ENCODE assay signal across 17 mouse cellular contexts in genomic region chr1:50940131-50941039, GRCm38 (mm10). TPM values are rescaled to one million over a fixed set of nuclear protein-coding genes. Genes with fewer than 3 reads are reported as not detected.
DNase-seq lines count a peak whose midpoint lies in the region; ATAC-seq and TF ChIP-seq lines count a peak whose summit lies in the region.
"Had no signal": no experiment of that assay in that cellular context is flagged by ENCODE, and none has a peak within 500 bp of the region (broad histone marks: within the 10 kb centered on the region; RNA-seq: fewer than 3 reads in every experiment).

No protein-coding gene starts in this region.

- intact Hi-C loops in gastrocnemius, postnatal 14 days (cut with DNase I; ENCODE audit: low total_unique reads) = no loop called here

- WGBS in lung, postnatal 0 days = 74% methylated on average over 7 of the region's 7 CpGs
- WGBS in cerebellum, adult 2 months = 66% methylated on average over 7 of the region's 7 CpGs

- no peak overlapping the region for H3ac ChIP-seq in C2C12 (ENCODE audit: control insufficient read depth, insufficient read length, low read depth)

- H3K4me1 ChIP-seq in lung, postnatal 0 days (ENCODE audit: insufficient read depth, low read depth, low read length) = no peaks in the 10 kb centered on the region
- no peaks in the 10 kb centered on the region for H3K4me1 ChIP-seq in cerebellum, adult 2 months (ENCODE audit: control insufficient read depth, insufficient read depth, low read length)
- H3K4me1 ChIP-seq: intestine, embryonic 15.5 days had no signal

- H3K79me3 ChIP-seq in C2C12 (ENCODE audit: low read depth) = no peaks in the 10 kb centered on the region

- peak; percentile 6 for DNase-seq in lung, postnatal 0 days (ENCODE audit: low spot score)
- DNase-seq in lung, postnatal 4 days = no peak
- peak; percentile 84 for DNase-seq in brain, adult 2 months (ENCODE audit: low read depth, low spot score)
- DNase-seq in gastrocnemius, postnatal 14 days = peak; percentile 9
- no peak for DNase-seq in cerebellum, adult 2 months
- no peak for DNase-seq in urinary bladder, adult 2 months (ENCODE audit: low spot score)
- DNase-seq: adrenal gland, postnatal 36 days; cerebellum, adult 18-20 months; heart, postnatal 4 days; kidney, postnatal 14 days; layer of hippocampus, postnatal 36 days had no signal

- no peak for TF ChIP-seq CTCF in lung, postnatal 0 days (IDR thresholded peaks at IDR 0.05)
- TF ChIP-seq CTCF in C2C12 (IDR thresholded peaks at IDR 0.05; ENCODE audit: control insufficient read depth, insufficient read depth, insufficient read length) = no peak
- TF ChIP-seq CTCF in cerebellum, adult 2 months (IDR thresholded peaks at IDR 0.05; ENCODE audit: borderline replicate concordance, insufficient read depth, low read depth, low read length) = no peak

- H3K4me2 ChIP-seq in lung, postnatal 0 days (replicated peaks; ENCODE audit: low read depth, low read length) = no peak overlapping the region
- H3K4me2 ChIP-seq: heart, embryonic 11.5 days; intestine, embryonic 15.5 days had no signal

- H3K4me3 ChIP-seq in lung, postnatal 0 days (ENCODE audit: low read depth, low read length) = no peak overlapping the region
- H3K4me3 ChIP-seq in C2C12 (ENCODE audit: insufficient read depth, poor library complexity, severe bottlenecking) = no peak overlapping the region
- H3K4me3 ChIP-seq in cerebellum, adult 2 months (replicated peaks; ENCODE audit: insufficient read depth, low read depth, low read length) = no peak overlapping the region
- H3K4me3 ChIP-seq: erythroblast, embryonic 14.5 days; intestine, embryonic 15.5 days had no signal

- no peak for TF ChIP-seq EP300 in lung, postnatal 0 days (IDR thresholded peaks at IDR 0.05)

- no peaks in the 10 kb centered on the region for H3K27me3 ChIP-seq in lung, postnatal 0 days (replicated peaks; ENCODE audit: insufficient read depth, low read length)
- H3K27me3 ChIP-seq in C2C12 (ENCODE audit: control insufficient read depth, insufficient read depth, insufficient read length) = no peaks in the 10 kb centered on the region
- no peaks in the 10 kb centered on the region for H3K27me3 ChIP-seq in cerebellum, adult 2 months (ENCODE audit: control insufficient read depth, insufficient read depth, low read length)
- H3K27me3 ChIP-seq: intestine, embryonic 15.5 days had no signal

- H3K9ac ChIP-seq in lung, postnatal 0 days (replicated peaks; ENCODE audit: low read depth) = no peak overlapping the region
- H3K9ac ChIP-seq: intestine, embryonic 15.5 days had no signal

- ATAC-seq in lung, postnatal 0 days = no peak
- ATAC-seq: intestine, embryonic 15.5 days; midbrain, embryonic 16.5 days had no signal

- no peak overlapping the region for H3K27ac ChIP-seq in lung, postnatal 0 days (ENCODE audit: low read length)
- no peak overlapping the region for H3K27ac ChIP-seq in cerebellum, adult 2 months (ENCODE audit: insufficient read depth, low read length)
- H3K27ac ChIP-seq: intestine, embryonic 15.5 days; stomach, postnatal 0 days had no signal

- TF ChIP-seq POLR2A in cerebellum, adult 2 months (IDR thresholded peaks at IDR 0.05; ENCODE audit: borderline replicate concordance, insufficient read depth, low read length) = no peak

- no peaks in the 10 kb centered on the region for H3K36me3 ChIP-seq in lung, postnatal 0 days (ENCODE audit: insufficient read depth, low read length)
- H3K36me3 ChIP-seq in C2C12 (ENCODE audit: control insufficient read depth, insufficient read depth) = no peaks in the 10 kb centered on the region
- H3K36me3 ChIP-seq: intestine, embryonic 15.5 days had no signal

- no peaks in the 10 kb centered on the region for H3K9me3 ChIP-seq in lung, postnatal 0 days (ENCODE audit: low read length)
- H3K9me3 ChIP-seq: intestine, embryonic 15.5 days had no signal

- no peaks in the 10 kb centered on the region for H3K79me2 ChIP-seq in C2C12 (ENCODE audit: control insufficient read depth, insufficient read depth)

TF ChIP-seq in C2C12, 6 proteins besides CTCF, POLR2A, EP300 and RAD21:
- TF ChIP-seq USF1 (IDR thresholded peaks at IDR 0.05; ENCODE audit: low read depth) (no peak), FOSL1 (IDR thresholded peaks at IDR 0.05; ENCODE audit: insufficient read depth, low read length, poor library complexity, severe bottlenecking) (peak; percentile 7), CEBPB (IDR thresholded peaks at IDR 0.05; ENCODE audit: low read depth) (peak; percentile 82), MYOG (IDR thresholded peaks at IDR 0.05; ENCODE audit: control insufficient read depth, extremely low read depth, insufficient read length) (no peak), MAX (IDR thresholded peaks at IDR 0.05) (no peak)

RNA-seq across cellular contexts. Expression of gene Tmeff2, which starts 39.9 kb away (rescaled TPM):
- polyA plus RNA-seq in lung, postnatal 0 days (2015; fragmentation: Nextera tagmentation; extraction: Ambion mirVana) = 3.0 and 4.0 TPM in 2 replicates
- 2.4 TPM for polyA plus RNA-seq in C2C12 (2012; fragmentation: generic; extraction: Trizol)
- total RNA-seq in gastrocnemius, postnatal 14 days (2021) = 1 to 10 TPM; 3.2 to 4.0 TPM
- 62.8 and 67.0 TPM in 2 replicates for polyA plus RNA-seq in cerebellum, adult 2 months (2012; rRNA removed)
- polyA plus RNA-seq in urinary bladder, adult 2 months (2012; rRNA removed) = 5.0 and 5.7 TPM in 2 replicates
- polyA plus RNA-seq: erythroblast, embryonic 14.5 days had no signal

Comparison
In these comparisons a context has a peak if more than half of its experiments do, and no peak if none do; other contexts are left out.
1. DNase-seq: peak in lung, postnatal 0 days (single experiment), brain, adult 2 months (single experiment) and gastrocnemius, postnatal 14 days (single experiment); none in lung, postnatal 4 days (0 of 2), cerebellum, adult 2 months (0 of 2) and urinary bladder, adult 2 months (single experiment).